Mouse (Mus musculus): ENCODE data around the gene Cux1. TPM values are rescaled to one million over a fixed set of nuclear protein-coding genes. Genes with fewer than 3 reads are reported as not detected.
A peak's percentile ranks its signal among the peaks of the same experiment; 100 is the strongest.

Gene Cux1
- polyA plus RNA-seq, 1 experiment from 2014 or later: 139 TPM

GRCm38 (mm10) chr5:136583666-136584464 lies 16.6 kb upstream of the Cux1 start:
- Histone ChIP-seq H3K27ac (no peak overlapping the region), H3K4me2 (no peak overlapping the region), H3K9me3 (replicated peaks) (no peaks in the 10 kb centered on the region), H3K4me3 (no peak overlapping the region), H3K4me1 (0 out of 2 replicates have a peak, but pooled peaks cover 3% of the 10 kb centered on the region), H3K9ac (no peak overlapping the region), H3K27me3 (peaks cover 37% of the 10 kb centered on the region), H3K36me3 (ENCODE audit: poor library complexity, severe bottlenecking) (no peaks in the 10 kb centered on the region)
- ATAC-seq: no peak
- 65% methylated on average over 4 of the region's 4 CpGs for WGBS

GRCm38 (mm10) chr5:136583256-136583655 lies 16.0 kb upstream of the Cux1 start:
- H3K27me3 ChIP-seq: peaks cover 41% of the 10 kb centered on the region
- no peak overlapping the region for H3K4me2 ChIP-seq
- H3K36me3 ChIP-seq (ENCODE audit: poor library complexity, severe bottlenecking): no peaks in the 10 kb centered on the region
- no peak overlapping the region for H3K27ac ChIP-seq
- 79% methylated on average over 2 of the region's 2 CpGs for WGBS
- H3K9me3 ChIP-seq (replicated peaks): no peaks in the 10 kb centered on the region
- 0 out of 2 replicates have a peak, but pooled peaks cover 3% of the 10 kb centered on the region for H3K4me1 ChIP-seq
- ATAC-seq: no peak
- H3K9ac ChIP-seq: no peak overlapping the region
- H3K4me3 ChIP-seq: no peak overlapping the region

GRCm38 (mm10) chr5:136582201-136582600 lies 14.9 kb upstream of the Cux1 start:
- Histone ChIP-seq H3K4me3 (no peak overlapping the region), H3K9ac (no peak overlapping the region), H3K27ac (no peak overlapping the region), H3K4me2 (no peak overlapping the region), H3K4me1 (0 out of 2 replicates have a peak, but pooled peaks cover 3% of the 10 kb centered on the region), H3K36me3 (ENCODE audit: poor library complexity, severe bottlenecking) (no peaks in the 10 kb centered on the region), H3K27me3 (peaks cover 41% of the 10 kb centered on the region), H3K9me3 (replicated peaks) (no peaks in the 10 kb centered on the region)
- 12% methylated on average over 12 of the region's 12 CpGs for WGBS
- ATAC-seq: no peak

GRCm38 (mm10) chr5:136581625-136582024 lies 14.3 kb upstream of the Cux1 start:
- Histone ChIP-seq H3K9me3 (replicated peaks) (no peaks in the 10 kb centered on the region), H3K4me2 (peak overlapping the region; percentile 1; the same call in 1 of the 2 replicates), H3K27me3 (peaks cover 41% of the 10 kb centered on the region), H3K9ac (no peak overlapping the region), H3K27ac (no peak overlapping the region), H3K4me1 (0 out of 2 replicates have a peak, but pooled peaks cover 3% of the 10 kb centered on the region), H3K4me3 (no peak overlapping the region), H3K36me3 (ENCODE audit: poor library complexity, severe bottlenecking) (no peaks in the 10 kb centered on the region)
- ATAC-seq: no peak
- WGBS: 5% methylated on average over 13 of the region's 13 CpGs

GRCm38 (mm10) chr5:136581166-136581565 lies 13.9 kb upstream of the Cux1 start:
- Histone ChIP-seq H3K9ac (no peak overlapping the region), H3K27ac (no peak overlapping the region), H3K27me3 (peaks cover 41% of the 10 kb centered on the region), H3K4me3 (no peak overlapping the region), H3K4me2 (peak overlapping the region; percentile 1; the same call in 1 of the 2 replicates), H3K9me3 (replicated peaks) (no peaks in the 10 kb centered on the region), H3K4me1 (0 out of 2 replicates have a peak, but pooled peaks cover 3% of the 10 kb centered on the region), H3K36me3 (ENCODE audit: poor library complexity, severe bottlenecking) (no peaks in the 10 kb centered on the region)
- WGBS: 17% methylated on average over 9 of the region's 9 CpGs
- ATAC-seq: no peak

GRCm38 (mm10) chr5:136578201-136578600 lies 10.9 kb upstream of the Cux1 start:
- H3K4me2 ChIP-seq: no peak overlapping the region
- H3K9ac ChIP-seq: no peak overlapping the region
- ATAC-seq: no peak
- H3K27ac ChIP-seq: no peak overlapping the region
- 52% methylated on average over 10 of the region's 10 CpGs for WGBS
- no peaks in the 10 kb centered on the region for H3K36me3 ChIP-seq (ENCODE audit: poor library complexity, severe bottlenecking)
- H3K27me3 ChIP-seq: peaks cover 50% of the 10 kb centered on the region
- no peaks in the 10 kb centered on the region for H3K9me3 ChIP-seq (replicated peaks)
- 0 out of 2 replicates have a peak, but pooled peaks cover 3% of the 10 kb centered on the region for H3K4me1 ChIP-seq
- H3K4me3 ChIP-seq: no peak overlapping the region

- Histone ChIP-seq H3K4me1 (peaks cover 20% of the 10 kb centered on the region), H3K27me3 (peaks cover 53% of the 10 kb centered on the region), H3K4me2 (no peak overlapping the region), H3K36me3 (ENCODE audit: poor library complexity, severe bottlenecking) (no peaks in the 10 kb centered on the region), H3K9me3 (replicated peaks) (no peaks in the 10 kb centered on the region), H3K9ac (no peak overlapping the region), H3K4me3 (no peak overlapping the region), H3K27ac (no peak overlapping the region)
- ATAC-seq: no peak
- 60% methylated on average over 7 of the region's 7 CpGs for WGBS
Observed at GRCm38 (mm10) chr5:136570171-136570570, 2.9 kb upstream of the Cux1 start.

- under 1% methylated on average over 31 of the region's 36 CpGs for WGBS
- peaks cover 33% of the 10 kb centered on the region for H3K4me1 ChIP-seq
Observed at GRCm38 (mm10) chr5:136568776-136569175, 1.5 kb upstream of the Cux1 start.

GRCm38 (mm10) chr5:136568026-136568765 lies 906 bp upstream of the Cux1 start:
- Histone ChIP-seq H3K4me3 (peak overlapping the region; percentile 98), H3K9ac (peak overlapping the region; percentile 94), H3K27ac (no peak overlapping the region), H3K4me1 (peaks cover 38% of the 10 kb centered on the region), H3K27me3 (peaks cover 44% of the 10 kb centered on the region), H3K4me2 (peak overlapping the region; percentile 96), H3K9me3 (replicated peaks) (no peaks in the 10 kb centered on the region), H3K36me3 (ENCODE audit: poor library complexity, severe bottlenecking) (no peaks in the 10 kb centered on the region)
- 0 out of 2 replicates have a peak, but pooled peaks have one; percentile 1 for ATAC-seq
- under 1% methylated on average over 36 of the region's 36 CpGs for WGBS

More at GRCm38 (mm10) chr5:136568776-136569175, 1.5 kb upstream of the Cux1 start:
- Histone ChIP-seq H3K27me3 (peaks cover 47% of the 10 kb centered on the region), H3K27ac (no peak overlapping the region), H3K9me3 (replicated peaks) (no peaks in the 10 kb centered on the region), H3K36me3 (ENCODE audit: poor library complexity, severe bottlenecking) (no peaks in the 10 kb centered on the region), H3K9ac (peak overlapping the region; percentile 57), H3K4me3 (peak overlapping the region; percentile 98), H3K4me2 (peak overlapping the region; percentile 96)
- ATAC-seq: no peak

- Histone ChIP-seq H3K4me2 (peak overlapping the region; percentile 96), H3K9me3 (replicated peaks) (no peaks in the 10 kb centered on the region), H3K4me3 (peak overlapping the region; percentile 98), H3K9ac (peak overlapping the region; percentile 94), H3K27ac (peak overlapping the region; percentile 95), H3K36me3 (ENCODE audit: poor library complexity, severe bottlenecking) (no peaks in the 10 kb centered on the region), H3K4me1 (peaks cover 47% of the 10 kb centered on the region), H3K27me3 (peaks cover 39% of the 10 kb centered on the region)
- 0% methylated on average over 30 of the region's 31 CpGs for WGBS
- peak; percentile 62 for ATAC-seq
Observed at GRCm38 (mm10) chr5:136566812-136567175, 496 bp downstream of the Cux1 start.

- peak overlapping the region; percentile 96 for H3K4me2 ChIP-seq
- H3K4me1 ChIP-seq: peaks cover 52% of the 10 kb centered on the region
- H3K9ac ChIP-seq: peak overlapping the region; percentile 94
- peak overlapping the region; percentile 95 for H3K27ac ChIP-seq
- peaks cover 35% of the 10 kb centered on the region for H3K27me3 ChIP-seq
- peak overlapping the region; percentile 98 for H3K4me3 ChIP-seq
- ATAC-seq: peak; percentile 43
- H3K36me3 ChIP-seq (ENCODE audit: poor library complexity, severe bottlenecking): no peaks in the 10 kb centered on the region
- H3K9me3 ChIP-seq (replicated peaks): no peaks in the 10 kb centered on the region
- under 1% methylated on average over 40 of the region's 79 CpGs for WGBS
Observed at GRCm38 (mm10) chr5:136566001-136566811, 1.1 kb downstream of the Cux1 start.
